Mouse (Mus musculus): Measurements from ENCODE around the gene Cd8a.
"Not testable (repeated sequence)": the region's sequence is repeated elsewhere in the genome, so short reads cannot be mapped to it uniquely, and the experiment has no call there.

Gene Cd8a

GRCm38 (mm10) chr6:71373249-71373775, at the start of gene Cd8a:
Cd8a (plus strand) TSS chr6:71373427.
- no peak for DNase-seq (ENCODE audit: extremely low read depth, low read depth)

- DNase-seq (ENCODE audit: extremely low read depth, low read depth), result no peak
Measured at GRCm38 (mm10) chr6:71324816-71325215, 48.4 kb upstream of the Cd8a start.

GRCm38 (mm10) chr6:71329881-71330280, 43.3 kb upstream of the Cd8a start:
- DNase-seq (ENCODE audit: extremely low read depth, low read depth), result no peak

GRCm38 (mm10) chr6:71330486-71330885, 42.7 kb upstream of the Cd8a start:
- no peak for DNase-seq (ENCODE audit: extremely low read depth, low read depth)

- DNase-seq (ENCODE audit: extremely low read depth, low read depth), result not testable (repeated sequence)
Measured at GRCm38 (mm10) chr6:71331491-71331890, 41.7 kb upstream of the Cd8a start.

- no peak for DNase-seq (ENCODE audit: extremely low read depth, low read depth)
Measured at GRCm38 (mm10) chr6:71332236-71332965, 40.8 kb upstream of the Cd8a start.

- no peak for DNase-seq (ENCODE audit: extremely low read depth, low read depth)
Measured at GRCm38 (mm10) chr6:71333031-71333430, 40.2 kb upstream of the Cd8a start.

GRCm38 (mm10) chr6:71333578-71334273, 39.5 kb upstream of the Cd8a start:
- DNase-seq (ENCODE audit: extremely low read depth, low read depth), result no peak

- no peak for DNase-seq (ENCODE audit: extremely low read depth, low read depth)
Measured at GRCm38 (mm10) chr6:71337666-71338065, 35.6 kb upstream of the Cd8a start.

GRCm38 (mm10) chr6:71338941-71339340, 34.3 kb upstream of the Cd8a start:
- DNase-seq (ENCODE audit: extremely low read depth, low read depth), result no peak

- no peak for DNase-seq (ENCODE audit: extremely low read depth, low read depth)
Measured at GRCm38 (mm10) chr6:71339351-71339750, 33.9 kb upstream of the Cd8a start.

GRCm38 (mm10) chr6:71341179-71341578, 32.0 kb upstream of the Cd8a start:
- no peak for DNase-seq (ENCODE audit: extremely low read depth, low read depth)

- DNase-seq (ENCODE audit: extremely low read depth, low read depth), result no peak
Measured at GRCm38 (mm10) chr6:71348006-71348405, 25.2 kb upstream of the Cd8a start.

GRCm38 (mm10) chr6:71351201-71351600, 22.0 kb upstream of the Cd8a start:
- DNase-seq (ENCODE audit: extremely low read depth, low read depth), result no peak

- no peak for DNase-seq (ENCODE audit: extremely low read depth, low read depth)
Measured at GRCm38 (mm10) chr6:71352201-71352600, 21.0 kb upstream of the Cd8a start.

GRCm38 (mm10) chr6:71352866-71353427, 20.3 kb upstream of the Cd8a start:
- no peak for DNase-seq (ENCODE audit: extremely low read depth, low read depth)

GRCm38 (mm10) chr6:71353722-71354121, 19.5 kb upstream of the Cd8a start:
- DNase-seq (ENCODE audit: extremely low read depth, low read depth), result no peak

GRCm38 (mm10) chr6:71357493-71357892, 15.7 kb upstream of the Cd8a start:
- DNase-seq (ENCODE audit: extremely low read depth, low read depth), result no peak

- no peak for DNase-seq (ENCODE audit: extremely low read depth, low read depth)
Measured at GRCm38 (mm10) chr6:71360221-71360620, 13.0 kb upstream of the Cd8a start.

- DNase-seq (ENCODE audit: extremely low read depth, low read depth), result no peak
Measured at GRCm38 (mm10) chr6:71360751-71361150, 12.5 kb upstream of the Cd8a start.

GRCm38 (mm10) chr6:71361156-71361670, 12.0 kb upstream of the Cd8a start:
- DNase-seq (ENCODE audit: extremely low read depth, low read depth), result no peak

- no peak for DNase-seq (ENCODE audit: extremely low read depth, low read depth)
Measured at GRCm38 (mm10) chr6:71363995-71364394, 9.2 kb upstream of the Cd8a start.

Measured in MEL-GATA-1-ER (cell line).